Mouse (Mus musculus) embryonic facial prominence, embryonic 12.5 days (tissue): ENCODE data around the gene 2310033P09Rik. TPM values are rescaled to one million over a fixed set of nuclear protein-coding genes. Genes with fewer than 3 reads are reported as not detected.

ENCODE experiments used
- ATAC-seq: fragments of 200-750 bp; cut with Nextera tagmentation; 2 replicates; pipeline ENCODE4 v1.8.0; 2017; ENCODE audit not compliant: insufficient number of reproducible peaks, insufficient read depth, low FRiP score, low TSS enrichment
- H3K27ac ChIP-seq: fragments of 300-500 bp; sonication (generic); 2 replicates; pipeline ENCODE4 v1.5.1; 2016; ENCODE audit warnings: mild to moderate bottlenecking
- H3K27me3 ChIP-seq: fragments of 300-500 bp; sonication (generic); 2 replicates; pipeline ENCODE4 v1.6.1; 2016; ENCODE audit warnings: mild to moderate bottlenecking, moderate library complexity
- H3K36me3 ChIP-seq: fragments of 300-500 bp; sonication (generic); 2 replicates; pipeline ENCODE4 v1.6.1; 2016; ENCODE audit warnings: mild to moderate bottlenecking
- H3K4me1 ChIP-seq: fragments of 300-500 bp; sonication (generic); 2 replicates; pipeline ENCODE4 v1.6.1; 2016
- H3K4me2 ChIP-seq: fragments of 300-500 bp; sonication (generic); replicated peaks from 2 replicates; pipeline ENCODE4 v1.6.1; 2016; ENCODE audit warnings: mild to moderate bottlenecking, moderate library complexity
- H3K4me3 ChIP-seq: fragments of 300-500 bp; sonication (generic); 2 replicates; pipeline ENCODE4 v1.5.1; 2016; ENCODE audit warnings: mild to moderate bottlenecking
- H3K9ac ChIP-seq: fragments of 300-500 bp; sonication (generic); 2 replicates; pipeline ENCODE4 v1.6.1; 2016; ENCODE audit warnings: mild to moderate bottlenecking, moderate library complexity
- H3K9me3 ChIP-seq: fragments of 300-500 bp; sonication (generic); 2 replicates; pipeline ENCODE4 v1.6.1; 2016; ENCODE audit warnings: mild to moderate bottlenecking, moderate library complexity
- WGBS: fragments of 180-500 bp; shearing (Covaris S2); methylation state at CpG from one replicate; pipeline ENCODE4 v1.1.7; 2016; 5-methylcytosine and 5-hydroxymethylcytosine counted together
- polyA plus RNA-seq: library from polyadenylated mRNA; unstranded; fragments of >200 nt; fragmentation: Nextera tagmentation; extraction: Ambion mirVana; gene quantifications from 2 replicates; pipeline ENCODE4 v1.2.1, GENCODE M21; 2016

Gene 2310033P09Rik
- polyA plus RNA-seq, 1 experiment from 2014 or later: 40.5 TPM

DNA sequence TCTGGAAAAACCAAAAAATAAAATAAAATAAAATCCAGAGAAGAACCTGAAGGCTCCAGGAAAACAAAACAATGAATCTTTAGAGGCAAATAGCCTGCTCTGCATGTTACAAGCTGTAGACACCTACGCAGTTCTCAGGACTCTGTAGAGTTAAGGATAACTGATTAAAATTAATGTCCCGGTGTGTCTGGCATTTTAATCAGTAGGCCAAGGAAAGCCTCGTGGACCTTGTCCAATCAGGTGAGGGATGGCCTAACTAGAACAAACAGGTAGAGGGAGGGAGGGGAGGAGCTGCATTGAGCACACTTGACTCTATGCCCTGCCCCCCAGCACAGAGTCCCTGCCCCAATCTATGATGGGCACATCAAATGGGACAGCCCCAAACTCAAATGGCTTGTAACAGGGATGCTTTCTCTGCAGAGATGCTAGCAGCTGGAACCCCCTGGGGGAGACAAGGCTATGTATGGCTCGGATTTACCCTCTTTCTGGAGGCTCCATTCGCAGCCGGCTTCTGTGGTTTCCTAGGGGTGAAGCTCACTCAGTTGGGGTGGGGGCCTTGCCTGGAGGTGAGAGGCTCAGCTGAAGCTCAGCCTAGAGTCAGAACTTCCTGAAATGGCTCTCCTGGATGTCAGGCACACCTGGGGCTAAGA lies 33.8 kb upstream of the 2310033P09Rik start:
- ATAC-seq: no peak
- Histone ChIP-seq H3K4me1 (no peaks in the 10 kb centered on the region), H3K9ac (no peak overlapping the region), H3K27me3 (peaks cover 61% of the 10 kb centered on the region), H3K4me3 (no peak overlapping the region), H3K9me3 (no peaks in the 10 kb centered on the region), H3K27ac (no peak overlapping the region), H3K4me2 (no peak overlapping the region), H3K36me3 (no peaks in the 10 kb centered on the region)
- WGBS: 62% methylated on average over 6 of the region's 6 CpGs

DNA sequence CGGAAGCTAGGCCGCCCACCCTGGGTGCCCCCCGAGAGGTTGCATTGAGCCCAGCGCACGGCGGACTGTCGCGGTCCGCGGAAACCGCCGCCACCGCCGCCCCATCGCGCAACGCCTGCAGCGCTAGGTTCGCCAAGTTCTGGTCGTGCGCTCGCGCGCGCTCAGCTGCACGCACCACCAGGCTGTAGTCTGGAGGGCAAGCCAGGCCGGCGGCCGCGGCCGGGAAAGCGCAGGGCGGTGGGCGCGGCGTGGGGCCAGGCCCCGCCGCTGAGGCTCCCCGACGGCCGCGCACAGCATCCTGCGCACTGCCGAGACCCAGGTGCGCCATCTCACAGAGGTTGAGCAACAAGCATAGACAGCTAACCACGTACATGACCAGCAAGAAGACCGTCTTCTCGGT lies 31.6 kb upstream of the 2310033P09Rik start:
- no peak overlapping the region for H3K27ac ChIP-seq
- peak overlapping the region; percentile 19; the same call in 1 of the 2 replicates for H3K4me3 ChIP-seq
- H3K9ac ChIP-seq: no peak overlapping the region
- no peaks in the 10 kb centered on the region for H3K9me3 ChIP-seq
- 3% methylated on average over 44 of the region's 48 CpGs for WGBS
- H3K4me2 ChIP-seq: peak overlapping the region; percentile 37
- H3K36me3 ChIP-seq: no peaks in the 10 kb centered on the region
- peaks cover 69% of the 10 kb centered on the region for H3K27me3 ChIP-seq
- H3K4me1 ChIP-seq: no peaks in the 10 kb centered on the region
- ATAC-seq: no peak

DNA sequence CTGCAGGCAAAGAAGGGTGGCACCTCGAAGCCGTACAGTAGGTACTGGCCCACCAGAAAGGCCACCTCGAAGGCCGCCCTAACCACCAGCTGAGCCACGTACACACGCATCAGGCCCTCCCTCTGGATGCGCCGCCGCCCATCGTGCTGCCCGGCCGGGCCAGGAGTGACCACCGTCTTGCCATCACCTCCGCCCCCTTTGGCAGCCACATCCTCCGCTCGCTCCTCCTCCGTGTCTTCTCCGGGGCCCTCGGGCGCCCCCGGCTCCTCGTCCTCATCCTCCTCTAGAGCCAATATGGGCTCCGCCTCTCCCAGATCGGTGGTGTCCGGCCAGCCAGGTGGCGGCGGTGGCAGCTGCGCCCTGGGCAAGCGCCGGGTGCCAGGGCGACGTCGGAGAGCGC lies 31.2 kb upstream of the 2310033P09Rik start:
- 10% methylated on average over 34 of the region's 34 CpGs for WGBS
- Histone ChIP-seq H3K9me3 (no peaks in the 10 kb centered on the region), H3K4me2 (peak overlapping the region; percentile 37), H3K4me3 (peak overlapping the region; percentile 19; the same call in 1 of the 2 replicates), H3K36me3 (no peaks in the 10 kb centered on the region), H3K27me3 (peaks cover 69% of the 10 kb centered on the region), H3K4me1 (no peaks in the 10 kb centered on the region), H3K9ac (no peak overlapping the region), H3K27ac (no peak overlapping the region)
- ATAC-seq: no peak

DNA sequence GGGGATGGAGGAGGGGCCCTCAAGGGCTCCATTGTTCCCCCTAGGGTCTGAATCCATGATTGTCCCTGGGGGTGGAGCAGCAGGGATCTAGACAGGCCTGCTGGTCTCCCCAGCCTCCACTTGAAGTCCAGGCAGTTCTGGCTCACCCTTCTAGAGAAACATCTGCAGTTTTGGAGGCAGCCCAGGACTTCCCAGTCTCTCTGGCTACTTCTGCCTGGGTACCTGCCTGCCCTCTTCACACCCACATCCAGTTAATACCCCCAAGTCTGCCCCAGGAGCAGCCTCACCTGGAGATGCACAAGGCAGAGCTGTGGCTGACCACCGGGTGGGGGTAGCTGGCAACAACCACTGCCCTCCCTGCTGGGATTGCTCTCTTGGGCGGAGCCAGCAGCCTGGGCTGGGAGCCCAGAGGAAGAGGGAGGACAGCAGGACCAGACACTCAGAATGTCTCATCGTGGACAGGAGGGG lies 25.2 kb upstream of the 2310033P09Rik start, which contains the start of gene Gjc2:
TSS of gene Gjc2 (minus strand) at position 350 of the 468 bp plus-strand sequence.
- 49% methylated on average over 3 of the region's 3 CpGs for WGBS
- no peak within 1 kb of the TSS for H3K9ac ChIP-seq
- no peaks in the 10 kb centered on the region for H3K4me1 ChIP-seq

DNA sequence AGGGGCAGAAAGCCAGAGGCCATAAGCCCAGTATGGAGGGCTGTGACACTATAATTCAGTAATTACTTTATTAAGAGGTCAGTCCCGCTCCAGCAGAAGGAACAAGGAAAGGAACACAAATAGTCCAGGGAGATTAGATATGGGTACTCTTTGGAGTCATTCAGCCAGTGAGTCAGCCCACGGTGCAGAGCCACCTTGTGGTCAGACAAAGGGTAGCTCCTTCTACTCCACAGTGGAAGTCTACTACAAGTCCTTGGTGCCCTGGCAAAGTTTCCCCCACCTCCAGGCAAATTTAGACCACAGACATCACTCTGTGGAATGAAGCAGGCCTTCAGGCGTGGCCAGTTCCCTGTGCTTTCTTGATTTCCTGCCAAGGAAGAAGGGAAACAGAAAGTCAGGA lies 24.3 kb upstream of the 2310033P09Rik start:
- Histone ChIP-seq H3K27ac (no peak overlapping the region), H3K27me3 (peaks cover 13% of the 10 kb centered on the region), H3K4me2 (no peak overlapping the region), H3K9ac (no peak overlapping the region), H3K36me3 (peaks cover 31% of the 10 kb centered on the region), H3K4me3 (no peak overlapping the region), H3K9me3 (no peaks in the 10 kb centered on the region), H3K4me1 (no peaks in the 10 kb centered on the region)
- no peak for ATAC-seq
- WGBS: 42% methylated on average over 3 of the region's 3 CpGs

More for the DNA sequence above, 25.2 kb upstream of the 2310033P09Rik start, which contains the start of gene Gjc2:
- H3K4me3 ChIP-seq: no peak within 1 kb of the TSS
- ATAC-seq: no peak
- no peak within 1 kb of the TSS for H3K4me2 ChIP-seq
- no peaks in the 10 kb centered on the region for H3K9me3 ChIP-seq
- H3K27me3 ChIP-seq: peaks cover 22% of the 10 kb centered on the region
- H3K27ac ChIP-seq: no peak within 1 kb of the TSS
- H3K36me3 ChIP-seq: peaks cover 31% of the 10 kb centered on the region

DNA sequence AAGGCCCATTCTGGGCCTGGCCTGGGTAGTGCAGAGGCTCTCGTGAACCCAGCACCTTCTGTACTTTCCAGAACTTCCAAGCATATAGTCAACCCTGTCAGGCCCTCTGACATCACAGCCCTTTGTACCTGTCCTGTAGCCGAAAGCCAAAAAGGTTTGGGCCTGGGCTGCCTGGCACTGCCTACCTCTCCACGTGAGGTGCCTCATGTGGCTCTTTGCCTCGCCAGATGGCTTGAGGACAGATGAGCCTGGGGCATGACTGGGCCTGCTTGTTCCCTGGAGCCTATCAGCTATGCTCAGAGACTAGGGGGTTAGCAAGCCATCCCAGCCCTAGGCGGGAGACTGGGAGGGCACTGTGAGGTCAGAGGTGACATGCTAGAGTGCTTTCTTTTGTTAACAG lies 22.6 kb upstream of the 2310033P09Rik start:
- 77% methylated on average over 5 of the region's 5 CpGs for WGBS
- no peak overlapping the region for H3K9ac ChIP-seq
- peaks cover 31% of the 10 kb centered on the region for H3K36me3 ChIP-seq
- no peaks in the 10 kb centered on the region for H3K9me3 ChIP-seq
- no peak for ATAC-seq
- H3K4me2 ChIP-seq: no peak overlapping the region
- H3K4me3 ChIP-seq: no peak overlapping the region
- H3K27ac ChIP-seq: no peak overlapping the region
- H3K27me3 ChIP-seq: no peaks in the 10 kb centered on the region
- H3K4me1 ChIP-seq: no peaks in the 10 kb centered on the region

DNA sequence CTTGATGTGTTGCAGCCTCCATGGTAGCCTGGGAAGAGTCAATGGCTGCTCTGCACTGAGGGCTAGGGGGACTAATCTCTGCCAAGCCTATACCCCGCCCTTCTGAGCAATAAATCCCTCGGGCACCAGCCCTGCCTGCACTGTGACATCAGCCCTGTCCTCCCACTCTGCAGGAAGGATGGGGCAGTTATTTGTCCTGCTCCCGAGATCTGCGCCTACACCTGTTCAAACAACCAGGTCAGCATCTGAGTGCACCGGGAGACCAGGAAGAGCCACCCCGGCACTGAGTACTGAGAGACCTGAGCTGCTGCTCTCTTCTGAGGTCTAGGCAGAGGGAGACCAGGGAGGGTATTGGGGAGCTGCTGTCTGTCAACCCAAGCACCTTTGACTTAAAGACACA lies 20.4 kb upstream of the 2310033P09Rik start:
- H3K27ac ChIP-seq: no peak overlapping the region
- peaks cover 27% of the 10 kb centered on the region for H3K36me3 ChIP-seq
- H3K4me3 ChIP-seq: no peak overlapping the region
- ATAC-seq: no peak
- no peak overlapping the region for H3K9ac ChIP-seq
- no peaks in the 10 kb centered on the region for H3K27me3 ChIP-seq
- no peaks in the 10 kb centered on the region for H3K9me3 ChIP-seq
- H3K4me1 ChIP-seq: peaks cover 6% of the 10 kb centered on the region
- no peak overlapping the region for H3K4me2 ChIP-seq
- 81% methylated on average over 6 of the region's 6 CpGs for WGBS

DNA sequence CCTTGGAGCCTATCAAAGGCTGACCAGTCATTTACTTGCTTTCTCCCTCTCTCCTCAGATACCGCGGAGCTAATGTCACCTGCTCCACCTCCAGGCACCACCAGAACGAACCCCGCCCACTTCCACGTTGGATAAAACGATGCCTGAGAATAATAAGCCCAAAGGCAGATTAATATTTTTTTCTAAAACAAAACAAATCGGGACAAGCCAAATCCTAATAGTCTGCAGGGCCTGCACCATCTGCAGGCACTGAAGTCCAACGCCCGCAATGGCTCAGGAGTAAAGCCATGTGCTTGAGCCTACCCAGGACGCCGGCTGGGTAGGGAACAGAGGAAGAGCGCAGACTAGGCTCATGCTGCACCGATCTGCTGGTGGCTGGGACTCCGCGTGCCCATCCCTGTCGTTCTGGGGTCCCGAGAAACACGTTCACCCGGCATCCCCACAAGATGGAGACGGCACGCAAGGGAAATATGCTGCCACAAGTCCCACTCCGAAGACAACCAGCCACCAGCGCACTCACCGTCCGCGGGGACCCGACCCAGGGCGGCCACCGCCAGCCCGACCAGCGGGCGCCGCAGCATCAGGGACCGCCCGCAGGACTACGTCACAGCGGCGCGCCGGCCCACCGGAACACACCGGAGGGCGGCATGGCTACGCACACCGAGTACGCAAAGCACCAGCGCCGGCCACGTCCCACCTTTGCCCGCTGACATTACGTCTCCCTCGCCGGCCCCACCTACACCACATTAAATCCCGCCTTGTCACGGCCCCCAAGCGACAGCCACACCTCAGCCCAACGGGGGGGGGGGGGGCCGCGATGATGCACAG lies 16.7 kb upstream of the 2310033P09Rik start:
- peak; percentile 85 for ATAC-seq
- Histone ChIP-seq H3K36me3 (no peaks in the 10 kb centered on the region), H3K9me3 (no peaks in the 10 kb centered on the region), H3K27ac (peak overlapping the region; percentile 89), H3K4me1 (peaks cover 6% of the 10 kb centered on the region), H3K4me2 (peak overlapping the region; percentile 54), H3K4me3 (peak overlapping the region; percentile 64), H3K9ac (peak overlapping the region; percentile 64), H3K27me3 (no peaks in the 10 kb centered on the region)
- under 1% methylated on average over 57 of the region's 59 CpGs for WGBS

DNA sequence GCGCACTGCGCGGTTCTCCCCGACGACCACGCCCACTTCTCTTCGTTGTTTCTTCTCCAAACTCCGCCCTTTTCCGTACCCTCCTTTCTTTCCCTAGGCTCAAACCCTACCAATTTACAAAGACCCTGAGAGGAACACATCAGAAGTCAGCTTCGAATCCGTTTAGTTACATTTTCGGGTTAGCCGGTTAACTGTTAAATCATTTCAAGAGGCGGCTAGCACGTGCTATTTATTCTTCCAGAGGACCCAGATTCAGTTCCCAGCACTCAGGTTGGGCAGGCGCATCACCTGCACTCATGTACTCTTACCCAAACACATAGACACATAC lies 16.1 kb upstream of the 2310033P09Rik start, which contains the start of gene Guk1:
TSS of gene Guk1 (minus strand) at position 154 of the 328 bp plus-strand sequence.
- H3K9me3 ChIP-seq: no peaks in the 10 kb centered on the region
- ATAC-seq: no peak
- H3K27me3 ChIP-seq: no peaks in the 10 kb centered on the region
- WGBS: 4% methylated on average over 16 of the region's 16 CpGs
- peak within 1 kb of the TSS; percentile 89 for H3K27ac ChIP-seq
- H3K9ac ChIP-seq: peak within 1 kb of the TSS; percentile 64
- no peaks in the 10 kb centered on the region for H3K36me3 ChIP-seq
- peak within 1 kb of the TSS; percentile 54 for H3K4me2 ChIP-seq
- H3K4me1 ChIP-seq: peaks cover 6% of the 10 kb centered on the region
- peak within 1 kb of the TSS; percentile 64 for H3K4me3 ChIP-seq

DNA sequence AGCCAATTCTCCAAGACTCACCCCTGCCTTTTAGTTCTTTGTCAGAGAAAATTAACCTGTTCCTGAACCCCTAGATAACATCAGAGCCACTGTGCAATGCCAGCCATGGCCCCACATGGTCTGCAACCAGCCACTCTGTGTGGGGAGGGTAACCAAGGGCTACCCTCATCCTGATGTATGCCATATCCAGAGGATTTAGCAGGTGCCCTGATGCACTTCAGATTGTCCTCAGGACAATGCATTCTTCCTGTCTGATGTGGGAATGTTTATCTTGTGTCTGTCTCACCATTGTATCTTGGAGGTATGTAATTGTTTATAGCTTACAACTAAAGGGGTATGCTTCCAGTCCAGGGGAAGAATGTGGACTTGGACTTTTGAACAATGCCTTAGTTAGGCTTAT lies 11.9 kb upstream of the 2310033P09Rik start:
- Histone ChIP-seq H3K9ac (no peak overlapping the region), H3K27ac (no peak overlapping the region), H3K4me3 (no peak overlapping the region), H3K4me1 (peaks cover 4% of the 10 kb centered on the region), H3K9me3 (no peaks in the 10 kb centered on the region), H3K27me3 (no peaks in the 10 kb centered on the region), H3K36me3 (peaks cover 12% of the 10 kb centered on the region), H3K4me2 (no peak overlapping the region)
- ATAC-seq: no peak

DNA sequence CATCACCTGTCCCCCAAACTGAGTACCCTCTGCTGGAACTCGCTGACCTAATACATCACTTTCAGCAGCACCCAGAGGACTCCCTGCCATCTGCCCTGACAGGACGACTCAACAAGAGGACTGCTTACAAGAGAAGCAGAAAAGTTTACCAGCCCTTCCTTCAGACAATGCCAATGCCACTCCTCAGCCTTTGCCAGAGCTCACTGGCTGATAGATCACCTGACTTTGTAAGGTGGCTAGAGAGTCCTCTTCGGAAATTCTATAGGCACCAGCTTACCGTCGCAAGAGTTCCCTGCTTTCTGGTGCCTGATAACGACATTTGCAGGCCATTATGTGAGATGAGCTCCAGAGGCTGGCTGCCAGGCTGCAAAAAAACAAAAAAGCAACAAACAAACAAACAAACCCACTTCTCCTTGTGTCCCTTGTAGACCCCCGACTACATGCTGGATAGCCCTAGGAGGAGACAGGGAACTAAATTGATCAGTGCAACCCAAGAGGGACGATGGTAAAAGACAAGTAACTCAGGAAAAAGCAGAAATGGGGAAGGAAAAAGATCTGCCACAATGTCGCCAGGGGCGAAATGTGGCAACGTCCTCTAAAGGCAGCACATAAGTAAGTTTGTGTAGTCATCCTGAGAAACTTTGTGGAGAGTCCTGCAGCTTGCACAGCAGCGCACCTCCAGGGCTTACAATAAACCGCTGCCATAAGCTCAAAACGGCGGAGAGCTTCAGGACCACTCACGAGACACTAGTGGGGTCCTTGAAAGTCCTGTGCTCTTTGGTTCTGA lies 6.7 kb upstream of the 2310033P09Rik start:
- Histone ChIP-seq H3K9ac (peak overlapping the region; percentile 78), H3K4me2 (peak overlapping the region; percentile 73), H3K36me3 (peaks cover 34% of the 10 kb centered on the region), H3K9me3 (no peaks in the 10 kb centered on the region), H3K4me3 (peak overlapping the region; percentile 89), H3K27ac (peak overlapping the region; percentile 72; the same call in 1 of the 2 replicates), H3K4me1 (peaks cover 14% of the 10 kb centered on the region), H3K27me3 (no peaks in the 10 kb centered on the region)
- peak; percentile 13; the same call in 1 of the 2 replicates for ATAC-seq
- 35% methylated on average over 16 of the region's 16 CpGs for WGBS
